Mouse (Mus musculus): Measurements from ENCODE around the gene Olfr1396. TPM values are rescaled to one million over a fixed set of nuclear protein-coding genes. Genes with fewer than 3 reads are reported as not detected.

Olfr1396 gene
- polyA plus RNA-seq, 1 experiment from 2014 or later = not detected

DNA sequence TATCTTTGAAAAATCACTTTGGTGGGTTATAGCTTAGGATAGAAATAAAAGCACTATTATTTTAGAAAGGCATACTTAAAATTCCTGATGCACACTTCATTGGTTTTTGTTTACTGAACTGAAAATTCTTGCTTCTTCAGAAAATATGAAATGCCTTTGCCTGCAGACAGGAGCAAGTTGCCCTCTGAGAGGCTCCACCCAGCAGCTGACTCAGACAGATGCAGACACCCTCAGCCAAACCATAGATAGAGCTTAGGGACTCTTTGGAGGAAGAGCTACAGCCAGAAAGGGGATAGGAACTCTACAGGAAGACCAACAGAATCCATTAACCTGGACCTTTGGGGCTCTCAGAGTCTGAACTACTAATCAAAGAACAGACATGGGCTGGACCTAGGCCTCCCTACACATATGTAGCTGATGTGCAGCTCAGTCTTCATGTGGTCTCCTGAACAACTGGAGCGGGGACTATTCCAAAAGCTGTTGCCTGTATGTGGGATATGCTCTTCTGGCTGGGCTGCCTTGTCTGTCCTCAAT is 22.6 kb downstream of the Olfr1396 start:
- Histone ChIP-seq H3K4me3 (replicated peaks; ENCODE audit: low read depth, low read length) (no peak overlapping the region), H3K9me3 (replicated peaks; ENCODE audit: low read length) (no peaks in the 10 kb centered on the region), H3K9ac (ENCODE audit: low read depth, low read length) (no peak overlapping the region), H3K4me2 (ENCODE audit: low read length) (no peak overlapping the region), H3K27ac (no peak overlapping the region), H3K36me3 (ENCODE audit: insufficient read depth, low read length) (no peaks in the 10 kb centered on the region), H3K4me1 (replicated peaks; ENCODE audit: insufficient read depth, low read length) (no peaks in the 10 kb centered on the region), H3K27me3 (ENCODE audit: insufficient read depth, low read length) (no peaks in the 10 kb centered on the region)
- 96% methylated on average over 1 of the region's 1 CpGs for WGBS
- ATAC-seq (replicated peaks; ENCODE audit: low FRiP score, low read depth) = no peak
- DNase-seq (ENCODE audit: low spot score) = no peak
- TF ChIP-seq CTCF (IDR thresholded peaks at IDR 0.05; ENCODE audit: low read depth) = no peak

DNA sequence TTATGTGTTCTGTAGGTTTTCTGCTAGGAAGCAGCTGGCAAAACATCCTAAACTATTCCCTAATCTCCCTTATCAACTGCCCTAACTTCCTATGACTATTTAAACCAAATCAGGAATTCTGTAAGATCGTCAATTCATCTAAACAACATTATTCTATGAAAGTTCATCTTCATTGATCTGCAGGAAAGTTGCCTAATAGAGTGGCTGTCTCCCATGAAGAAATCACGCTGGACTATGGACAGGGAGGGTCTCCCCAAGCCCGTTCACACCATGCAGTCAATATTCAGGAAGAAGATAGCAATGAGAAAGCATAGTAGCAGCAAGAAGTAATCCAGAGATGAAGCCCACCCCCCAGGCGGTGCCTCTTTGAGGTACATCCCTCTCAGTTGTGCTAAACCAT is 23.5 kb downstream of the Olfr1396 start:
- ATAC-seq (replicated peaks; ENCODE audit: low FRiP score, low read depth) (no peak), DNase-seq (ENCODE audit: low spot score) (no peak)
- no peak overlapping the region for H3K9ac ChIP-seq (ENCODE audit: low read depth, low read length)
- no peaks in the 10 kb centered on the region for H3K9me3 ChIP-seq (replicated peaks; ENCODE audit: low read length)
- TF ChIP-seq CTCF (IDR thresholded peaks at IDR 0.05; ENCODE audit: low read depth) = no peak
- H3K27ac ChIP-seq = no peak overlapping the region
- no peak overlapping the region for H3K4me2 ChIP-seq (ENCODE audit: low read length)
- H3K4me1 ChIP-seq (replicated peaks; ENCODE audit: insufficient read depth, low read length) = no peaks in the 10 kb centered on the region
- H3K4me3 ChIP-seq (replicated peaks; ENCODE audit: low read depth, low read length) = no peak overlapping the region
- no peaks in the 10 kb centered on the region for H3K36me3 ChIP-seq (ENCODE audit: insufficient read depth, low read length)
- no peaks in the 10 kb centered on the region for H3K27me3 ChIP-seq (ENCODE audit: insufficient read depth, low read length)
- WGBS = 85% methylated on average over 4 of the region's 4 CpGs

DNA sequence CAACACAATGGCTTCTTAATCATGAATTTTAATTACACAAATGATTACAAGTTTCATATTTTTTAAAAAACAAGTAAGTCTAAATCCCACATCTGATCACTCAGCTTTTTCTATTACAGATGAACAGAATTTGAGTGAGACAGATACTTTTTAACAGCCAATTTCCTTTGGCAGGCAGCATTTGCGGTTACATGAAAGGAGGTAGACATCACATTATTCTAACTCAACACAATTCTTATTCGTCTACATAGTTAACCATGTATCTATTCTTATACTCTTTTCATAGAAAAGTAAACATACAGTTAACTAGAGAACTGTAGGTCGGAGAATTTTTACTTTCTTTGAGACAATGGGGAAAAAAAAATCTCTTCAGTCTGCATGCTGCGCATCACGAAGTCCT is 24.1 kb downstream of the Olfr1396 start:
- Histone ChIP-seq H3K9ac (ENCODE audit: low read depth, low read length) (no peak overlapping the region), H3K27ac (no peak overlapping the region), H3K4me3 (replicated peaks; ENCODE audit: low read depth, low read length) (no peak overlapping the region), H3K36me3 (ENCODE audit: insufficient read depth, low read length) (no peaks in the 10 kb centered on the region), H3K4me1 (replicated peaks; ENCODE audit: insufficient read depth, low read length) (no peaks in the 10 kb centered on the region), H3K4me2 (ENCODE audit: low read length) (no peak overlapping the region), H3K9me3 (replicated peaks; ENCODE audit: low read length) (no peaks in the 10 kb centered on the region), H3K27me3 (ENCODE audit: insufficient read depth, low read length) (no peaks in the 10 kb centered on the region)
- ATAC-seq (replicated peaks; ENCODE audit: low FRiP score, low read depth) = no peak
- no peak for TF ChIP-seq CTCF (IDR thresholded peaks at IDR 0.05; ENCODE audit: low read depth)
- DNase-seq (ENCODE audit: low spot score) = no peak
- 87% methylated on average over 5 of the region's 5 CpGs for WGBS

DNA sequence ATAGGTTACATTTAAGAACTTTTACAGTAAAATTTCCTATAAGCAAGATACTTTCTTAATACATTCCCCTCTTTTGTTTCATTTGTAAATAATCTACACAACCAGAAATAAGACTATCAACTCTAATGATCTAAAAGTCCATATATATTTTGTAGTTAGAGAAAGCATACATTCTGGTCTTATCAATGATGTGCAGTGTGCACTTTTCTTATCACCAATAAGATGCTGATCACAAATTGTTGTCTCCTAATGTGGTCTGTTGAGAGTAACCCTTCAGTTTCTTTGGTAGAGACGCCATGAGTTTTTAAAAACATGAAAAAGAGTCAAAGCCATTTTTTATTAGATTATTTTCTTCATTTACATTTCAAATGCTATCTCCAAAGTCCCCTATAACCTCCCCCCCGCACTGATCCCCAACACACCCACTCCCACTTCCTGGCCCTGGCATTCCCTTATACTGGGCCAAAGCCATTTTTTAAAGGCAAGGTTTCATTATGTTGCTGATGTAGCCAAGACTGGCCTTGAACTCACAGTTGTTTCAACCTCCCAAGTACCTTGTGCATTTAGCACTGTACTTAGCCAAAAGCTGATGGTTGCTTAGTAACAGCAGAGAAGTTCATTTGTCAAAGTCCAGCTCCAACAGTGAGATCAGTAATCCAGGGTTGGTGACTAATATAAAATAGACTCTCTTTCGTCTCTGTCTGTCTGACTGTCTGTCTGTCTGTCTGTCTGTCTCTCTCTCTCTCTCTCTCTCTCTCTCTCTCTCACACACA is 24.8 kb downstream of the Olfr1396 start:
- no peaks in the 10 kb centered on the region for H3K9me3 ChIP-seq (replicated peaks; ENCODE audit: low read length)
- DNase-seq (ENCODE audit: low spot score) (no peak), ATAC-seq (replicated peaks; ENCODE audit: low FRiP score, low read depth) (no peak)
- 0 out of 2 replicates have a peak, but pooled peaks cover under 1% of the 10 kb centered on the region for H3K4me1 ChIP-seq (replicated peaks; ENCODE audit: insufficient read depth, low read length)
- H3K27ac ChIP-seq = no peak overlapping the region
- H3K4me3 ChIP-seq (replicated peaks; ENCODE audit: low read depth, low read length) = no peak overlapping the region
- no peak overlapping the region for H3K4me2 ChIP-seq (ENCODE audit: low read length)
- no peak for TF ChIP-seq CTCF (IDR thresholded peaks at IDR 0.05; ENCODE audit: low read depth)
- WGBS = 78% methylated on average over 3 of the region's 3 CpGs
- no peaks in the 10 kb centered on the region for H3K36me3 ChIP-seq (ENCODE audit: insufficient read depth, low read length)
- no peaks in the 10 kb centered on the region for H3K27me3 ChIP-seq (ENCODE audit: insufficient read depth, low read length)
- H3K9ac ChIP-seq (ENCODE audit: low read depth, low read length) = no peak overlapping the region

DNA sequence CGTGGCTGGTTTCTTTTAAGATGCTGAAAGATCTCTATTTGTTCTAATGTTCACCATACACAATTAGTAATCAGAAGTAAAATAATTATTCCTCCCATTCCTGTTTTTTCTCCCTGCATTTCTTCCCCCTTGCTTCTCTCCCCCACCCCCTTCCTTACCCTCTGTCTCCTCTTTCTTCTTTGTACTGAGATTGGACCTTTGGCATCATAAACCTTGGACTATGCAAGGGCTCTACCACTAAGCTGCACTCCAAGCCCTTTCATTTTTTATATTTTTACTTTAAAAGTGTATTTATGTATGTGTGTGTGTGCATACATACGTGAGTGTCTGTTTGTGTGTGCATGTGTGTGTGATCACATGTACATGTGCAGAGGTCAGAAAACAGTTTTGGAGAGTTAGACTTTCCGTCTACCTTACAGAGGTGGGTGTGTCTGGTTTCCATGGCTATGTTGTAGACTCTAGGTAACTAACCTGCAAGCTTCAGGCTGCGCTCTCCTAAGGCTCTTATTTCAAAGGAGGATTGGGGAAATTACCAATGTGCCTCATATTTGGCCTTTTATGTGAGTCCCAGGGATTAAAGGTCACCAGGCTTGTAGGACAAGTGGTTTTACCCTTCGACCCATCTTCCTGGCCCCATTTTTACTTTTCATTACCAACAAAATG is 25.6 kb downstream of the Olfr1396 start:
- Histone ChIP-seq H3K27me3 (ENCODE audit: insufficient read depth, low read length) (no peaks in the 10 kb centered on the region), H3K9ac (ENCODE audit: low read depth, low read length) (no peak overlapping the region), H3K9me3 (replicated peaks; ENCODE audit: low read length) (no peaks in the 10 kb centered on the region), H3K4me2 (ENCODE audit: low read length) (no peak overlapping the region), H3K27ac (no peak overlapping the region), H3K4me1 (replicated peaks; ENCODE audit: insufficient read depth, low read length) (0 out of 2 replicates have a peak, but pooled peaks cover 3% of the 10 kb centered on the region), H3K4me3 (replicated peaks; ENCODE audit: low read depth, low read length) (no peak overlapping the region), H3K36me3 (ENCODE audit: insufficient read depth, low read length) (no peaks in the 10 kb centered on the region)
- no peak for ATAC-seq (replicated peaks; ENCODE audit: low FRiP score, low read depth)
- no peak for TF ChIP-seq CTCF (IDR thresholded peaks at IDR 0.05; ENCODE audit: low read depth)
- DNase-seq (ENCODE audit: low spot score) = no peak
- 88% methylated on average over 5 of the region's 5 CpGs for WGBS

DNA sequence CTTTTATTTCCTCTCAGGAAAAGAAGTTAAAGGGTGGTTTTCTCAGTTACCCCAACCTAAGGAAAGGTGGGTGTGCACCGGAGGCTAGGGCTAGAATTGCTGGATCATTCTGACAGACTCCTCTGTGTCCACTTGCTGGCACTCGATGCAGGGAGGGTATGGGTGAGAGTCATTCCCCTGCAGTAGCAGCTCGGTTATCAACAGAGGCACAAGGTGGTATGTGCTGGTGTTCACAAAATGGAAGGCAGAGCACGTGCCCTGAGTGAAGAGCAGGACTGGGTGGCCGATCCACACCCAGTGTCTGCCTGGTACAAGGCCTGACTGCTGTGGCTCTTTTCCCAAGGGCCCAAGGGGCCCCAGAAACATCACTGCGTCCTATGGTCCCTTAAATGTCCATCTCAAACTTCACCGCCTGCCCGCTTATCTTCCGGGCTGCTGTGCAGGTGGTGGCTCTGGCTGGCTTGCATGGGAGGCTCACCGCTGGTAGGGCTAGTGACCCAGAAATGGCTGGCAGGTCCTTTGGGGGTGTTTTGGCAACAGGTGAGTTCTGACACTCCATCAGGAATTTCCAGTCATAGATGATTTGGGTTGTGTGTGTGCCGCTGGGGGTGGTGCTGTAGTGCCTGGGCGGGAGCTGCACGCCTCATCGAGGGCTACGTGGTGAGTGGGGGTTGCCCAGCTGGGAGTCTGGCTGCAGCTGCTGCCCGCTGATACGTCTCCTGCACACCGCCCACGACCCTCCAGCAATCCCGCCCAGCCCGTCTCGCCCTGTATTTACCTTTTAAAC is 26.7 kb downstream of the Olfr1396 start:
- 41% methylated on average over 22 of the region's 22 CpGs for WGBS
- ATAC-seq (replicated peaks; ENCODE audit: low FRiP score, low read depth) = 0 out of 2 replicates have a peak, but pooled peaks have one; percentile 68
- H3K4me3 ChIP-seq (replicated peaks; ENCODE audit: low read depth, low read length) = no peak overlapping the region; the same call in 1 of the 2 replicates

More for the DNA sequence above, 26.7 kb downstream of the Olfr1396 start:
- no peaks in the 10 kb centered on the region for H3K27me3 ChIP-seq (ENCODE audit: insufficient read depth, low read length)
- H3K4me1 ChIP-seq (replicated peaks; ENCODE audit: insufficient read depth, low read length) = 0 out of 2 replicates have a peak, but pooled peaks cover 3% of the 10 kb centered on the region
- H3K4me2 ChIP-seq (ENCODE audit: low read length) = peak overlapping the region; percentile 31
- no peaks in the 10 kb centered on the region for H3K9me3 ChIP-seq (replicated peaks; ENCODE audit: low read length)
- DNase-seq (ENCODE audit: low spot score) = peak; percentile 52
- no peak overlapping the region for H3K9ac ChIP-seq (ENCODE audit: low read depth, low read length)
- no peak overlapping the region for H3K27ac ChIP-seq
- H3K36me3 ChIP-seq (ENCODE audit: insufficient read depth, low read length) = no peaks in the 10 kb centered on the region
- TF ChIP-seq CTCF (IDR thresholded peaks at IDR 0.05; ENCODE audit: low read depth) = no peak

Data from kidney, postnatal 0 days (tissue).